Mouse (Mus musculus) thymus, postnatal 25 days (tissue): ENCODE results near the gene Nfe2l2.

Experiments
- DNase-seq: peaks from one replicate; pipeline ENCODE4 v3.0.0; 2022

The Nfe2l2 gene

DNA sequence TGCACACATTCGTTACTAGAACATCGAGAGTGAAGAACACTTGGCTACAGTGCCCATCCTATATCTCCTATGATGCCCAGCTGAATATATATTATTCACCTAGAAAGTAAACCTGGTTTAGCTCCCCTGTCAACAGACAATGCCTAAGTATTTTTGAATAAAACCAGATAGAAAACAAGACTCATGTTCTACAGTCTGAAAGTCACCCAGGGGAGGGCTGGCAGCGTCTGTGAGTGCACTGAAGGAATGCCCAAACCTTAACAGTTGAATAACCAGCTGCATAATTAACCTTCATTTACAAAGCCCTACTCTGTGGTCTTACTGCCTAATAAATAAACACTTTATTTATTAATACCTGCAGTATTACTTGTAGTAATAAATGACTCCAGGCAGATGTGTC is 19.9 kb downstream of the Nfe2l2 start:
- DNase-seq = no peak

DNA sequence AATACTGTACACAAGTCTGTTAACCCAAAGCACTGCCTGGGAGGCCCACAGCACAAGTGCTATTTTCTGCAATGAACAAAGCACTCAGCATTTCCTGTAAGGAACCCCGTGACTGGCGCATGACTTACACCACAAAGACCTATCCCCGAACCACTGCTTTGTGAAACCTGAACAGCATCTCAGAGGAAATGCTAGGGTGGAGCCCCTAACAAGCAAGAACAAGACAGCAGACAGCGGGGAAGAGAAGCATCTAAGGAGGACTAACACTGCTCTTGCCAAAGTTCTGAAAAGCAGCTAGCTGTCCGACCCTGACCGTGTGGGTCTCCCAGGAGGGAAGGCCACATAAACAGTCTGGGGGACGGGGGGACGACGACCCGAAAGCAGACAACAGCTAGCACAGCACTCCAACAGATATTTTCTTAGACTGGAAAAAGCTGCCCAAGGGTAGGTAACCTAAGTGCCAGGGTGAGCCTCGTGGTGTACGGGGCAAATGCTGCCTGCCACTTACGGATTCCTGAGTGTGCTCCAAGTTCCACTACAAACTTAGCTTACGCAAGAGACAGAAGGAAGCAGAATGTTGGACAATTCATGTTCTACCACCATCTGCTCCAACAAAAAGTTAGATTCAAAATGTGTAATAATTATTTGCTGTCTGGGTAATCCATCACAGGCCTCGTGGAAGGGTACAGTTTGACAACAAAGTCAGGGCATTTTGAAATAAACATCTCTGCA is 21.3 kb downstream of the Nfe2l2 start:
- peak; percentile 83 for DNase-seq

DNA sequence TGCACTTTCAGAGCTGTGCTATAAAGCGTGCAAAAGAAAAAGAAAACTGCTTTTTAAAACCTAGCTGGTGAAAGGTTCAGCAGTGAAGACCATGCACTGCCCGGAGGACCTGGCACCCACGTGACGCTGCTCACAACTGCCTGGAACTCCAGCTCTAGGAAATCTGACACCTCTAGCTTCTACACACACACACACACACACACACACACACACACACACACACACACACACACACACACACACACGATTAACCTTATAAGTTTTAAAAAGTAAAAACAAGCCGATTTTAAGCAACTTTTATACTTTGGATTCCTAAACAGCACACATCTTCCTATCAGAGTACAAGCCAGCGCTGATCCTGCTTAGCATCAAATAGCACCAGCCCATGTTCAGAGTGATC is 23.0 kb downstream of the Nfe2l2 start:
- DNase-seq = no peak

DNA sequence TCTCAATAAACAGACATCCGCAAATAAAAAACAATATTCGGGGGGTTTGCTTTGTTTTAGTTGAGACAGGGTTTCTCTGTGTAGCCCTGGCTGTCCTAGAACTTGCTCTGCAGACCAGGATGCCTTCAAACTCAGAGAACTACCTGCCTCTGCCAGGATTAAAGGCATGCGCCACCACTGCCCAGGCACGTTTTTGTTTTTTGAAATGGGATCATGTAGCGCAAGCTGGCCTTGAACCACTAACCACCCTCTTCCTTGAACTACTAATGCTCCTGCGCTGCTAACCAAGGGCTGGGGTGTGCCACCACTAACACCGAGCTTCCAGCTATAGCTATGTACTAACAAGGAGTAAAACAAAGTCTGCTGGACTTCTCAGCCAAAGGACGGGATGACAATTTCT is 24.5 kb downstream of the Nfe2l2 start:
- DNase-seq = no peak

DNA sequence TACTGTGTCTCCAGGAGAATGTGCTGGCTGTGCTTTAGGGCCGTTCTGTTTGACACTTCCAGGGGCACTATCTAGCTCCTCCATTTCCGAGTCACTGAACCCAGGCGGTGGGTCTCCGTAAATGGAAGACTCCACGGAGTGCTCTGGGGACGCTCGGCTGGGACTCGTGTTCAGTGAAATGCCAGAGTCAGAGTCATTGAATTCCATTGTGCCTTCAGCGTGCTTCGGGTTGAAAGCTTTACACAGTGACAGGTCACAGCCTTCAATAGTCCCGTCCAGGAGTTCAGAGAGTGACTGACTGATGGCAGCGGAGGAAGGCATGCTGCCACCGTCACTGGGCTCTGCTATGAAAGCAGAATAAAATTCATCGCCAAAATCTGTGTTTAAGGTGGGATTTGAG is 27.9 kb downstream of the Nfe2l2 start:
- DNase-seq = no peak

DNA sequence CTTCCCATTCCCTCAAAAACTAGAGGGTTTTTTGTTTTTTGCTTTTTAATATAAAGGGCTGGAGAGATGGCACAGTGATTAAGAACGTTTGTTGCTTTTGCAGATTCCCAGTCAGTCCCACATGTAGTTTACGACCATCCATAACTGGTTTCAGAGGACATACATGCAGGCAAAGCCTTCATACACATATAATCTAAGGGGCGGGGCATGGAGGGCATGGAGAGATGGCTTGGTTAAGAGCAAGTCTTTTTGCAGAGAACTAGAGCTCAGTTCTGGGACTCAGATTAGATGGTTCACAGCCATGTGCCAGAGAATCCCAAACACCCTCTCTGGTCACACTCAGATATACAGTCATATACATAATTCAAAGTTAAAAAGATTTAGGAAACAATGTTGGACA is 31.9 kb downstream of the Nfe2l2 start:
- no peak for DNase-seq

DNA sequence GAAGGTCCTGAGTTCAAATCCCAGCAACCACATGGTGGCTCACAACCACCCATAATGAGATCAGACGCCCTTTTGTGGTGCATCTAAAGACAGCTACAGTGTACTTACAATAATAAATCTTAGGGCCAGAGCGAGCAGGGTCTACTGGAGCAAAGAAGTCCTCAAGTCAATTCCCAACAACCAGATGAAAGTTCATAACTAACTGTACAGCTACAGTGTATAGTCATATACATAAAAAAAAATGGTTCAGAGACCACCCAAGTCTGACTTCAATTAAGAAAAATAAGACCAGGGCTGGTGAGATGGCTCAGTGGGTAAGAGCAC is 33.1 kb downstream of the Nfe2l2 start:
- DNase-seq = no peak

DNA sequence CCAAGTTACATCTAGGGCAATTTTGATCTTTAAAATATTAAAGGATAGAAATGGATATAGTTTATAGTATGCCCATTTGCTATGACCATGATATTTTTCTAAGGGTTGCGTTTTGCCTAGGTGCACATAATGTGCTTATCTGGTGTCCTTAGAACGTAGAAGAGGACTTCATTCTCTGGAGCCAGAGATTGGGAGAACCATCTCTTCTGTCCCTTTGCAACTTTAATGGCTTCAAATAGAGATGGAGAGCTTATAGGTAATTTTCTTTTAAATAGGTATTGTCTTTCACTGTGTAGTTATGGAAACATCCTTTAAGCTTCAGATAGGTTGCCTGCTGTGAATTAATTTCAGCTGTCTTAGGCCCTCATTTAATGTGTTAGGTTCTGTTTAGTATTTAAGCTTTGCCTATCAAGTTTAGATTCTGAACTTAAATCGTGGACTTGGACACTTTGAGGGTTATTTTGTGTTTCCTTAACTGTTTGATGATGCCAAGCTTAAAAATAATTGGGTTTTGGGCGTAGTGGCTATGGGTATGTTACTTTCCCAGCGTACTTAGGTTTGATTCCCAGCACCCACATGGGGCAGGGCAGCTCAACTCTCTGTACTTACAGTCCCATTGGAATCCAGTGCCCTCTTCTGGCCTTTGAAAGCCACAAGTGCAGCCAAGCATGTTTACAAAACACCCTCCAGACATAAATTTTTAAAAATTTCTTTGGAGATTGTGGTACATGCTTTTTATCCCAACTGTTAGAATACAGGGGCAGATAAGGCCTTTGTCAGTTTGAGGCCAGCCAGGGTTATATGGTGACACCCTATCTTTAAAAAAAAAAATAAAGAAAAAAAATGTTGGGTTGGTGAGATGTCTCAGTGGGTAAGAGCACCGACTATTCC is 33.8 kb downstream of the Nfe2l2 start:
- DNase-seq = no peak

DNA sequence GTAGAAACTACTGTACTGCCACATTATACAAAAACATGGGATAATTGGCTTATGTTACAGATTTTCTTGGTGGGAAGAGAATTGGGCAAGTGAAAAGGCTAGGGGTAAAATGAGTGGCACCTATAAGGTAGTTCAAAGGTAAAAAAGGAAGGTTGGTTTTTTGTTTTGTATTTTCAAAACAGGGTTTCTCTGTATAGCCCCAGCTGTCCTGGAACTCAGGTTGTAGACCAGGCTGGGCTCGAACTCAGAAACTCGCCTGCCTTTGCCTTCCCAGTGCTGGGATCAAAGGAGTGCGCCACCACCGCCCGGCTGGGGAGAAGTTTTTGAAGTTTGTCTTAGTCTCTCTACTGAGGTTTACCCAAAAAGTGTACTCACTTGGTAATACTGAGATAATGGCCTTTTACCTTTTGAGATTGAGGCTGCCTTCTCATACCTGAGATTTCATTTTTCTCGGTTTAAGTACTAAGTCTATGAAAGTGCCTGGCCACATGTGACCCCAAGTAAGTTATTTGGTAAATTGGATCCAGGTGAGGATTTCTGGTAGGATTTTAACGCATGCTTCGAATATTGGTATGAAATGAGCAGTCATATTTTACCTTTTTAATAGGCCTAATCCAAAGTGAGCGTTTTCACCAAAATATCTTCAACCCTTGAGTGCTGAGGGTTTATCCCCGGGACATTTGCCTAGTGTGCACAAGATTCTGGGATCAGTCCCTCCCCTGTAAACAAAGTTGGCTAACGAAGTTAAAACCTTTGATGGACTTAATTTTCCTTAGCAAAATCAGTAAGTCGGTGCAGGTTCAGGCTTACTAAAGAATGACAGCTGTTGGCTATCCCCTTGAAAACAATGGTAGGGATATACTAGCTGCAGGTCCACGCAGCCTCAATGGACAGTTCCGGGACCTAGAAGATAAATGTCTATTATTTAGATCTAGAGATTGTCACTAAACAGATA is 34.7 kb downstream of the Nfe2l2 start:
- peak; percentile 26 for DNase-seq

DNA sequence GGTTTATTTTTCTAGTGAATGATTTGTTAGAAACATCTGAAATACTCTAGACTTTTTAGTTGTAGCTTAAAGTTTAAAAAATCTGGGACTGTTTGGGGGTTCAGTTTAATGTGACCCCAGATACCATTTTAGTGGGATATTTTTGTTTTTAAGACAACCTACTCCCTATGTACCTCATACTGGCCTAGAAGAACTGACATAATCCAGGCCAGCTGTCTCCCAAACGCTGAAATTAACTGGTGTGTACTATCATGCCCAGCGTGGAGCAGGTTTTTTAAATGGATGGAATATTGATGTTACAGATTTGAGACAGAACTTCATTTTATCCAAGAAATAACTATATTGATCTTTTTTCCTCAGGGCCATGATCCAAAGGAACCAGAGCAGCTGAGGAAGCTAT is 43.3 kb downstream of the Nfe2l2 start:
- no peak for DNase-seq

DNA sequence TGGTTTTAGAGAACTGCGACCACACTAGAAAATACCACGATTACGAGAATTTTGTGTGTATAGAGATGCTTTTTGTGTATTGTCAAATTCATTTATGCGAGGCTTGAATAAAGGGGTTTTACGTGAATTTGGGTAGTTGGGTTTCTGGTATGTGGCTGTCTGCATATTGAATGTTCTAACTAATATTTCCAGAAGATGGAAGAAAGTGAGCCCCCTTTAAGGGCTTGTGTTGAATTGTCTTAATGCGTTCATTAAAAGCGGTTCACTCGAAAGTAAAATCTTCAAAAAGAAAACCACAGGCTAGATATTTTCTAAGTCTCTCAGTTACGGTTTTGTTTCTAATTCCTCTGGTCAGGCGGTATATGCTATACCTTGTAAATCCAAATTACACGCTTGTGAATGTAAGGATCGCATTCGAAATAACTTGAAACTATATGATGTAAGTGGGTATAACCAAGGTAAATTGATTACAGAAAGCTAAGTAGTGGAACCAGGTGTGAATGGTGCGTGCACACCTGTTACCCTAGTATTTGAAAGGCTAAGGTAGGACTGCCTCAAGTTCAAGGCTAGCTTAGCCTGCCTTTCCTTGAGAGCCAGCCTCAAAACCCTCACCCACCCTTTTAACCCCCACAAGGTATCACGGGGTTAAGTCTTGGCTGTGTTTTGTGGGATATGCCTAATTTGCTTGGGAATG is 44.0 kb downstream of the Nfe2l2 start:
- DNase-seq = no peak

DNA sequence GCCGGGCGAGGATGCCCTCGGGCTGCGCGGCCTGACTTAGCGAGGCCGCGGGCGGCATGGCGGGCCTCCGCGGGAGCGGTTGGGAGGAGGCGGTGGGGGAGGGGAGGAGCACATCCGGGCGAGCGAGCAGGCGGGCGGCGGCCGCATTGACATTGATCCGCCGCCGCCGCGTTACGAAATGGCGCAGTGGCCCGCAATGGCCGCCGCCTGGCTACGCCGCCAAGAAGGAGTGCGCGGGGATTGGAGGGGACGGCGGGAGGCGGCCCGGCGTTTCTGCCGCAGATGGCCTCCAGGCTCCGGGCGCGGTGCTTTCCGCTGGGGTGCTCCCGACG is 44.8 kb downstream of the Nfe2l2 start:
- DNase-seq = peak; percentile 94

DNA sequence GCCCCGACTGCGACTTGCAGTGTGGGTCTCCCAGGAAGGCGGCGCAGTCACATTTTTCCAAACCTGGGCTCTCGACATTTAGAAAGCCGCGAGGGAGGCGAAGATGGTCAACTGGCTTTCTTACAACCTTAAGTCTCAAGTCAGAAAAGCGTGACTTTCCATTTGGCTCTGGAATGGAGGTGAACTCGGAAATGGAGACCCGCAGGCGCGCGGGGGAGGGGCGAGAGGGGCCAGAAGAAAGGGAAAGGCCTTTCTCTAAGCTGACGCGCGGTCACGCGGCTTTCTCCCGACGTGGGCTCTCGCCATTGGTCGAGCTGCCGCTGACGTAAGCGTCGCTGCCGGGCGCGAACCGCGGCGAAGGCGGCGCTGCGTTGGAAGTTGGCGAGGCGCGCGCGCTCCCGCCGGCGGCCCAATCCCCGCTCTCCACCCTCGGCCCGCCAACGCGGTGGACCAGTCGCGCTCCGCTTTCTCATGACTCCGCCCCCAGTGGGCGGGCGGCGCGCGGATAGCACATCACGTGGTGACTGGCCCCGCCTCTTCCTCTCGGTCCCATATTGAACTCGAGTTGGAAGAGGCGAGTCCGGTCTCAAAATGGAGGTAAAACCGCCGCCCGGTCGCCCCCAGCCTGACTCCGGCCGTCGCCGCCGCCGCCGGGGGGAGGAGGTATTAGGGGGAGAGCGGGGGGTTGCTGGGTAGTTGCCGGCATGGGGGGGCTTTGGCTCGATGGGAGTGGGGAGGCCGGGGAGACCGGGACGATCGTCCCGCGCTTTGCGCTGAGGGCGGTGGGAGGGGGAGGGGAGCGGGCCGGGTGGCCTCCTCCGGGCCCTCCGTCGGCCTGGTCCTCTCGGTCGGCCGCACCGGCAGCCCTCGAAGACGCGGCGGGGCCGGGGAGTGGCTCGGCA is 45.5 kb downstream of the Nfe2l2 start, which contains the start of gene Hnrnpa3:
Gene Hnrnpa3 (plus strand): TSS at position 535 of the 902 bp plus-strand sequence.
- DNase-seq = peak; percentile 99

DNA sequence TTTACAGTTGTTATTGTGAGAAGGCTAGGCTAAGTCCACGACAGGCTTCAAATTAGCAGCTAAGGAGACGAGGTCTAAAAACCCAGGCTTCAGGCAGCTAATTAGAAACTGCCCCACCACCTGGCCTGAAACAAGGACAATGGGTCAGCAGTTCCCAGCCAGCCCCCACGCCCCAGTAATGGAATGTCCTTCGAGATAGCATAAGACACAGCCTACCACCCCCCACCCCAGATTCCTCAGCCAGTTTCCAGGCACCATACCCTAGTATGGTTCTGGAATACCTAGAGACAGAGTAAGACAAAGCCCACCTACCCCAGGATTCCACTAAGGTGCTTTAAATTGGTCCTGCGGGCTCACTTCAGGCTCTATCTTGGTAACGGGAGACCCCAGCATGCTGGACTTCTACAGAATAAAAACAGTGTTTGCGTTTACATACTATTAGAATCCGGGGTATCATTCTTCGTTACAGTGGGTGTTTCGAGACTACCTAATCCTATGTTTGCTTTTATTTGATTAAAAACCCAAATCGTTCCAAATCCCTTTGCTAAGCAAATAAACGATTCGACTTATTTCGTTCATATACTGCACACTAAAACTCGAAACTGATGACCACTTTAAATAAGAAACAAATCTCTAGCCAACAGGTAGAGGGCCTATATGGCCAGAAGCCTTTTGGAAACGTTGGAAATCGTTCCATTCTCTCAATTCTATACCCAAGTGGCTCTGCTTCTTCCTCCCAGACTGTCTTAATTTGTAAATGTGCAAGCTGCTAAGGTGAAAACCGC is 46.3 kb downstream of the Nfe2l2 start:
- no peak for DNase-seq

DNA sequence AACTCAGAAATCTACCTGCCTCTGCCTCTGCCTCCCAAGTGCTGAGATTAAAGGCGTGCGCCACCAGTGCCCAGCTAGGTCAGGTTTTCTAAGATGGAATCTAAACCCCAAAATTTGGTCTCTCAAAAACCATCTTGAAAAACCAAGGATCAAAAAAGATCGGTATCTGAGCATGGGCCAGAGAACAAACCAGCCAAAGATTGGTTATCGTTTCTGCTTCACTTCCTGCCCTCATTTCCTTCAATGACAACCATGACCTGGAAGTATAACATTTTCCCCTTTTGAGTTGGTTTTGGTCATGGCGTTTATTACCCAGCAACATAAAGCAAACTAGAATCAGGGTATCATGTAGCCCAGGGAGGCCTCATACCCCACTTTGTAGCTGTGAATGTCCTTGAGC is 47.5 kb downstream of the Nfe2l2 start:
- DNase-seq = no peak

DNA sequence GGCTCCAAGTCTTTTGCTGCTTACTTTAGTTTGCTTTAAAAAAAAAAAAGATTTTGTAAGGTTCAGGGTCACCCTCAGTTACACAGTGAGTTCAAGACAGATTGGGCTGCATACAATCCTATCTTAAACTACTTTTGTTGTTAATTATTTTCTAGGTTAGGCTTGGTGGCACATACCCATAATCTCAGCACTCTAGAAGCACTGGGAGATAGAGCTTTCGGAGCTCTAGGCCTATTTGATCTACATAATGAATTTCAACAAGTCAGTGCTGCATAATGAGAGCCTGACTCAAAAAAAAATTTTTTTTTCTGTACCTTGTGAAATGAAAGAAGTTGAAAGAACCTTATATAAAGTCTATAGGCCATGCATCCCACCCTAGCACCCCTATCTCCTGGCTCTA is 49.8 kb downstream of the Nfe2l2 start:
- DNase-seq = no peak

DNA sequence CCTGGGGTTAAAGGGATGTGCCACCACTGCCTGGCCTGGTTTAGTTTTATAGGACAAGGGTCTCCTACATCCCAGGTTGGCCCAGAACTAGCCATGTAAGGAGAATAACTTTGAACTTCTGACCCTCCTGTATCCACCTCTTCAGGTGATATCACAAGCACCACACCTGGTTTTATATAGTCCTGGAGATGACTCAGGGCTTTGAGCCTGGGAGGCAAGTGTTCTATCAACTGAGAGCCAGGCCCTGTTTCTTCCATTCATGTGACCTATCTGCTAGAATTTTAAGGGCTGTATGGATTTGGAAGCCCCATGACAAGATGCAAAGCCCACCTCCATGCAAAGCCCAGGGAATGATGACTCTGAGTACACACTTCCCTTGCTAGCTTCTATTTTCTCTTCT is 51.3 kb downstream of the Nfe2l2 start:
- no peak for DNase-seq

DNA sequence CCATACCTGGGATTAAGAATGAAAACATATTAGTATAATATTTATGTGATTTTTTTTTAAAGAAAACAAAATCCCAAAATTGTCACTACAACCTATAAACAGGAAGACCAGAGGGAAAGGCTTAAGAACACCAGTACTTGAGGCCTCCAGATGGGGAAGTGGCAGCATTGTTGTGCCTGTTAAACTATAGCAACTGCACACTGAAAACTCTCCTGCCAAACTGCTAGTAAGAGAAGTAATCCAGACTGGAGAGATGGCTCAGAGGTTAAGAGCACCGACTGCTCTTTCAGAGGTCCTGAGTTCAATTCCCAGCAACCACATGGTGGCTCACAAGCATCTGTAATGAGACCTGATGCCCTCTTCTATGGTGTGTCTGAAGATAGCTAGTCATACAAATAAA is 54.0 kb downstream of the Nfe2l2 start:
- DNase-seq = no peak

DNA sequence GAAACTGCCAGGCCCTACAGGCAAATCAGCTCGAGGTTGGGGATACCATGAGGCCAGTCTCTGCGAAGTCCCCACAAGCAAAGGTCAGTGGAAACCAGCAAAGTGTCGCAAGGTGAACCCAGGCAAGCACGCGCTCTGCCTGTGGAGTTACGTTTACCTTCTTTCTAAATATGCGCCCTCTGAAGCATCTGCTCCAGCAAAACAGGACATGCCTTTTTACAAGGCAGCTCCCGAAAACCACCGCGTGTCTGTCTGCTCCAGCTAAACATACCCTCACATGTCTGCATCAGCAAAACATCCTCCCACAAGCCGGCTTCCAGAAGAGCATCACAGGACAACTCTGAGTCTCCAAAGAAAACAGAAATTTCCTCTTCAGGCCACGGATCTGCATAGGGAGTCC is 59.2 kb downstream of the Nfe2l2 start:
- no peak for DNase-seq

DNA sequence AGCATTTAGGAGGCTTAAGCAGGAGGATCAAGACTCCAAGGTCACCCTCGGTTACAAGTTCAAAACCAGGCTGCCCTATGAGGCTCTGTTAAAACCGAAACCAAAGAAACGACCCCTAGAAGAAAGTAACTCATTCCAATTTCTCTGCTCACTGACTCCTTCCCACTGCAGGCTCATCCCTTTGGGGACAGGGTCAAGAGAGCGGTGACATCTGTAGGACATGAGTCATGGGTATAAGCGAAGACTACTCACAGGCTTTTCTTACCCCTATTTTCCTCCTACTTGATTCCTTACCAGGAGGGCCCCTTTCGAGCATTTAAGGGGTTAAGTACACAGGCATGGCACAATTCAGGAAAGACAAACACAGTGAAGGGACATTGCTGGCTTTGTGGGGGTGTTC is 60.5 kb downstream of the Nfe2l2 start:
- no peak for DNase-seq
